Mouse (Mus musculus) limb, embryonic 12.5 days (tissue): Measurements from ENCODE around the gene Camkv. TPM values are rescaled to one million over a fixed set of nuclear protein-coding genes. Genes with fewer than 3 reads are reported as not detected.
A peak's percentile ranks its signal among the peaks of the same experiment; 100 is the strongest.

Source experiments
- ATAC-seq: fragments of 200-750 bp; cut with Nextera tagmentation; 2 replicates; pipeline ENCODE4 v1.8.0; 2017; ENCODE audit warnings: low read depth, moderate TSS enrichment; ENCODE audit not compliant: insufficient number of reproducible peaks, insufficient read depth, low FRiP score, low TSS enrichment
- H3K27ac ChIP-seq: fragments of 300-500 bp; sonication (generic); 2 replicates; pipeline ENCODE4 v1.5.1; 2016; ENCODE audit warnings: mild to moderate bottlenecking, moderate library complexity
- H3K27me3 ChIP-seq: fragments of 300-500 bp; sonication (generic); 2 replicates; pipeline ENCODE4 v1.6.1; 2016; ENCODE audit warnings: mild to moderate bottlenecking, moderate library complexity
- H3K36me3 ChIP-seq: fragments of 300-500 bp; sonication (generic); 2 replicates; pipeline ENCODE4 v1.6.1; 2016; ENCODE audit warnings: mild to moderate bottlenecking, moderate library complexity
- H3K4me1 ChIP-seq: fragments of 300-500 bp; sonication (generic); replicated peaks from 2 replicates; pipeline ENCODE4 v1.6.1; 2016
- H3K4me2 ChIP-seq: fragments of 300-500 bp; sonication (generic); 2 replicates; pipeline ENCODE4 v1.6.1; 2016; ENCODE audit warnings: mild to moderate bottlenecking, moderate library complexity
- H3K4me3 ChIP-seq: fragments of 300-500 bp; sonication (generic); replicated peaks from 2 replicates; pipeline ENCODE4 v1.5.1; 2016; ENCODE audit warnings: mild to moderate bottlenecking
- H3K9ac ChIP-seq: fragments of 300-500 bp; sonication (generic); replicated peaks from 2 replicates; pipeline ENCODE4 v1.6.1; 2016; ENCODE audit warnings: mild to moderate bottlenecking, moderate library complexity
- H3K9me3 ChIP-seq: fragments of 300-500 bp; sonication (generic); 2 replicates; pipeline ENCODE4 v1.6.1; 2016; ENCODE audit warnings: mild to moderate bottlenecking, moderate library complexity
- WGBS: fragments of 180-500 bp; shearing (Covaris S2); methylation state at CpG from one replicate; pipeline ENCODE4 v1.1.7; 2016; 5-methylcytosine and 5-hydroxymethylcytosine counted together
- polyA plus RNA-seq: library from polyadenylated mRNA; unstranded; fragments of >200 nt; fragmentation: Nextera tagmentation; extraction: Ambion mirVana; gene quantifications from 2 replicates; pipeline ENCODE4 v1.2.1, GENCODE M21; 2016

The Camkv gene
- polyA plus RNA-seq: 11.3 and 12.7 TPM in 2 replicates

- Histone ChIP-seq H3K9ac (peak within 1 kb of the TSS; percentile 69), H3K36me3 (no peaks in the 10 kb centered on the region), H3K4me1 (peaks cover 25% of the 10 kb centered on the region), H3K27ac (no peak within 1 kb of the TSS), H3K4me2 (peak within 1 kb of the TSS; percentile 93), H3K4me3 (peak within 1 kb of the TSS; percentile 57), H3K9me3 (no peaks in the 10 kb centered on the region), H3K27me3 (peaks cover 33% of the 10 kb centered on the region)
- ATAC-seq: no peak
- 10% methylated on average over 3 of the region's 3 CpGs for WGBS
Measured at GRCm38 (mm10) chr9:107935374-107935773, at the start of gene Camkv. Gene Camkv, plus strand, starts transcription at chr9:107935674.

GRCm38 (mm10) chr9:107887804-107888266 is 47.6 kb upstream of the Camkv start, which contains the start of gene Mon1a:
Gene Mon1a, plus strand, starts transcription at chr9:107888151.
- Histone ChIP-seq H3K27me3 (peaks cover 12% of the 10 kb centered on the region), H3K4me1 (peaks cover 8% of the 10 kb centered on the region), H3K27ac (peak within 1 kb of the TSS; percentile 47), H3K9me3 (no peaks in the 10 kb centered on the region), H3K36me3 (no peaks in the 10 kb centered on the region), H3K4me2 (peak within 1 kb of the TSS; percentile 85), H3K9ac (peak within 1 kb of the TSS; percentile 76), H3K4me3 (peak within 1 kb of the TSS; percentile 79)
- peak; percentile 96 for ATAC-seq
- under 1% methylated on average over 28 of the region's 28 CpGs for WGBS

- H3K27ac ChIP-seq: peak overlapping the region; percentile 47
- under 1% methylated on average over 18 of the region's 18 CpGs for WGBS
Measured at GRCm38 (mm10) chr9:107888267-107888850, 47.1 kb upstream of the Camkv start.

GRCm38 (mm10) chr9:107890260-107890659 is 45.2 kb upstream of the Camkv start:
- no peaks in the 10 kb centered on the region for H3K9me3 ChIP-seq
- 89% methylated on average over 6 of the region's 6 CpGs for WGBS
- peaks cover 7% of the 10 kb centered on the region for H3K27me3 ChIP-seq
- no peak overlapping the region for H3K27ac ChIP-seq
- H3K4me3 ChIP-seq: no peak overlapping the region
- peaks cover 8% of the 10 kb centered on the region for H3K4me1 ChIP-seq
- no peak overlapping the region for H3K4me2 ChIP-seq
- no peak for ATAC-seq
- H3K9ac ChIP-seq: no peak overlapping the region
- no peaks in the 10 kb centered on the region for H3K36me3 ChIP-seq

More at GRCm38 (mm10) chr9:107888267-107888850, 47.1 kb upstream of the Camkv start:
- ATAC-seq: peak; percentile 83
- peak overlapping the region; percentile 85 for H3K4me2 ChIP-seq
- H3K9ac ChIP-seq: peak overlapping the region; percentile 76
- peaks cover 12% of the 10 kb centered on the region for H3K27me3 ChIP-seq
- no peaks in the 10 kb centered on the region for H3K9me3 ChIP-seq
- H3K4me3 ChIP-seq: peak overlapping the region; percentile 79
- H3K4me1 ChIP-seq: peaks cover 8% of the 10 kb centered on the region
- H3K36me3 ChIP-seq: no peaks in the 10 kb centered on the region

GRCm38 (mm10) chr9:107891023-107891422 is 44.5 kb upstream of the Camkv start:
- 97% methylated on average over 1 of the region's 1 CpGs for WGBS
- H3K27ac ChIP-seq: no peak overlapping the region

GRCm38 (mm10) chr9:107898563-107898962 is 36.9 kb upstream of the Camkv start:
- no peak overlapping the region for H3K9ac ChIP-seq
- H3K27ac ChIP-seq: no peak overlapping the region
- peaks cover 26% of the 10 kb centered on the region for H3K27me3 ChIP-seq
- H3K4me3 ChIP-seq: no peak overlapping the region
- peaks cover 19% of the 10 kb centered on the region for H3K36me3 ChIP-seq
- WGBS: 85% methylated on average over 10 of the region's 10 CpGs
- no peaks in the 10 kb centered on the region for H3K9me3 ChIP-seq
- no peak overlapping the region for H3K4me2 ChIP-seq
- ATAC-seq: no peak
- H3K4me1 ChIP-seq: peaks cover 13% of the 10 kb centered on the region

More at GRCm38 (mm10) chr9:107891023-107891422, 44.5 kb upstream of the Camkv start:
- no peak for ATAC-seq
- Histone ChIP-seq H3K9me3 (no peaks in the 10 kb centered on the region), H3K9ac (no peak overlapping the region), H3K4me2 (no peak overlapping the region), H3K36me3 (no peaks in the 10 kb centered on the region), H3K4me1 (peaks cover 8% of the 10 kb centered on the region), H3K4me3 (no peak overlapping the region), H3K27me3 (peaks cover 6% of the 10 kb centered on the region)

- peaks cover 13% of the 10 kb centered on the region for H3K4me1 ChIP-seq
- H3K9ac ChIP-seq: no peak overlapping the region
- no peaks in the 10 kb centered on the region for H3K9me3 ChIP-seq
- no peak overlapping the region for H3K4me3 ChIP-seq
- ATAC-seq: no peak
- no peak overlapping the region for H3K4me2 ChIP-seq
- WGBS: 75% methylated on average over 12 of the region's 12 CpGs
- H3K36me3 ChIP-seq: peaks cover 19% of the 10 kb centered on the region
- no peak overlapping the region for H3K27ac ChIP-seq
- peaks cover 26% of the 10 kb centered on the region for H3K27me3 ChIP-seq
Measured at GRCm38 (mm10) chr9:107899855-107900254, 35.6 kb upstream of the Camkv start.

- H3K36me3 ChIP-seq: peaks cover 19% of the 10 kb centered on the region
- peak overlapping the region; percentile 45 for H3K9ac ChIP-seq
- peak; percentile 23; the same call in 1 of the 2 replicates for ATAC-seq
Measured at GRCm38 (mm10) chr9:107900840-107901626, 34.4 kb upstream of the Camkv start.

GRCm38 (mm10) chr9:107901627-107901914 is 33.9 kb upstream of the Camkv start:
- H3K36me3 ChIP-seq: peaks cover 19% of the 10 kb centered on the region
- H3K9ac ChIP-seq: no peak overlapping the region
- H3K4me2 ChIP-seq: peak overlapping the region; percentile 71
- 11% methylated on average over 17 of the region's 17 CpGs for WGBS
- ATAC-seq: no peak; the same call in 1 of the 2 replicates
- peak overlapping the region; percentile 39 for H3K4me3 ChIP-seq
- H3K27ac ChIP-seq: no peak overlapping the region
- H3K4me1 ChIP-seq: peaks cover 22% of the 10 kb centered on the region
- no peaks in the 10 kb centered on the region for H3K9me3 ChIP-seq
- peaks cover 26% of the 10 kb centered on the region for H3K27me3 ChIP-seq

More at GRCm38 (mm10) chr9:107900840-107901626, 34.4 kb upstream of the Camkv start:
- 3% methylated on average over 44 of the region's 44 CpGs for WGBS
- Histone ChIP-seq H3K4me1 (peaks cover 17% of the 10 kb centered on the region), H3K4me3 (peak overlapping the region; percentile 39), H3K27me3 (peaks cover 26% of the 10 kb centered on the region), H3K27ac (no peak overlapping the region), H3K4me2 (peak overlapping the region; percentile 71), H3K9me3 (no peaks in the 10 kb centered on the region)

- Histone ChIP-seq H3K9ac (no peak overlapping the region), H3K9me3 (no peaks in the 10 kb centered on the region), H3K36me3 (peaks cover 7% of the 10 kb centered on the region), H3K4me3 (no peak overlapping the region), H3K4me2 (no peak overlapping the region), H3K27ac (0 out of 2 replicates have a peak overlapping the region, but pooled peaks have one; percentile 19), H3K27me3 (peaks cover 42% of the 10 kb centered on the region), H3K4me1 (peaks cover 51% of the 10 kb centered on the region)
- 9% methylated on average over 4 of the region's 4 CpGs for WGBS
- ATAC-seq: peak; percentile 9; the same call in 1 of the 2 replicates
Measured at GRCm38 (mm10) chr9:107904726-107905125, 30.7 kb upstream of the Camkv start.

GRCm38 (mm10) chr9:107906252-107906966 is 29.1 kb upstream of the Camkv start, which contains the start of gene Mst1r:
Gene Mst1r, plus strand, starts transcription at chr9:107906873.
- Histone ChIP-seq H3K4me1 (peaks cover 44% of the 10 kb centered on the region), H3K27ac (peak within 1 kb of the TSS; percentile 66; the same call in 1 of the 2 replicates), H3K4me3 (peak within 1 kb of the TSS; percentile 42), H3K9me3 (no peaks in the 10 kb centered on the region), H3K4me2 (peak within 1 kb of the TSS; percentile 77), H3K36me3 (no peaks in the 10 kb centered on the region; the same call in 1 of the 2 replicates), H3K27me3 (peaks cover 26% of the 10 kb centered on the region), H3K9ac (peak within 1 kb of the TSS; percentile 57)
- ATAC-seq: peak; percentile 65
- WGBS: 17% methylated on average over 19 of the region's 19 CpGs
